Mouse (Mus musculus): Measurements from ENCODE around the gene Frmd4a. TPM values are rescaled to one million over a fixed set of nuclear protein-coding genes. Genes with fewer than 3 reads are reported as not detected.
"Not testable (repeated sequence)": the region's sequence is repeated elsewhere in the genome, so short reads cannot be mapped to it uniquely, and the experiment has no call there.

Gene Frmd4a
- polyA plus RNA-seq, 1 experiment = 106 TPM

DNA sequence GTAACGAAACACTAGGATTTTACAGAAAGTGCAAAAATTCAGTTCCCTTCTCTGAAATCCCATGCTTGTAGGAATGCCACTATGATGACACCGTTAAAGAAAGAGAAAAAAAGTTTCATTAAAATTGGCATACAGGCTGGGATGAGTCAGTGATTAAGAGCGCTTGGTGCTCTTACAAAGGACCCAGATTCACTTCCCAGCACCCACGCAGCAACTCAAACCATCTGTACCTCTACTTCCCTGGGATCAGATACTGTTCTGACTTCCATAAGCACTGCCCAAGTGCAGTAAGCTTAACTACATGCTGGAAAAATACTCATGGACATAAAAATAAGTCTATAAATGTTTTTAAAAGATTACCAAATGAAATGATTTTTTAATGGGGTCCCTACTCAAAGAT lies 599.5 kb downstream of the Frmd4a start:
- no peak for DNase-seq (ENCODE audit: low read depth)
- TF ChIP-seq CTCF (IDR thresholded peaks at IDR 0.05; ENCODE audit: borderline replicate concordance, extremely low read depth, insufficient read depth, insufficient read length) (no peak), POLR2A (IDR thresholded peaks at IDR 0.05; ENCODE audit: borderline replicate concordance, extremely low read depth, insufficient read depth, insufficient read length, poor library complexity, severe bottlenecking) (no peak)

DNA sequence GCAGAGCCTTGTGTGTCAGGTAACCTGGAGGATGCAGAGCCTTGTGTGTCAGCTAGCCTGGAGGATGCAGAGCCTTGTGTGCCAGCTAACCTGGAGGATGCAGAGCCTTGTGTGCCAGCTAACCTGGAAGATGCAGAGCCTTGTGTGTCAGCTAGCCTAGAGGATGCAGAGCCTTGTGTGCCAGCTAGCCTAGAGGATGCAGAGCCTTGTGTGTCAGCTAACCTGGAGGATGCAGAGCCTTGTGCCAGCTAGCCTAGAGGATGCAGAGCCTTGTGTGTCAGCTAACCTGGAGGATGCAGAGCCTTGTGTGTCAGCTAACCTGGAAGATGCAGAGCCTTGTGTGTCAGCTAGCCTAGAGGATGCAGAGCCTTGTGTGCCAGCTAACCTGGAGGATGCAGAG lies 601.6 kb downstream of the Frmd4a start:
- not testable (repeated sequence) for DNase-seq (ENCODE audit: low read depth)

DNA sequence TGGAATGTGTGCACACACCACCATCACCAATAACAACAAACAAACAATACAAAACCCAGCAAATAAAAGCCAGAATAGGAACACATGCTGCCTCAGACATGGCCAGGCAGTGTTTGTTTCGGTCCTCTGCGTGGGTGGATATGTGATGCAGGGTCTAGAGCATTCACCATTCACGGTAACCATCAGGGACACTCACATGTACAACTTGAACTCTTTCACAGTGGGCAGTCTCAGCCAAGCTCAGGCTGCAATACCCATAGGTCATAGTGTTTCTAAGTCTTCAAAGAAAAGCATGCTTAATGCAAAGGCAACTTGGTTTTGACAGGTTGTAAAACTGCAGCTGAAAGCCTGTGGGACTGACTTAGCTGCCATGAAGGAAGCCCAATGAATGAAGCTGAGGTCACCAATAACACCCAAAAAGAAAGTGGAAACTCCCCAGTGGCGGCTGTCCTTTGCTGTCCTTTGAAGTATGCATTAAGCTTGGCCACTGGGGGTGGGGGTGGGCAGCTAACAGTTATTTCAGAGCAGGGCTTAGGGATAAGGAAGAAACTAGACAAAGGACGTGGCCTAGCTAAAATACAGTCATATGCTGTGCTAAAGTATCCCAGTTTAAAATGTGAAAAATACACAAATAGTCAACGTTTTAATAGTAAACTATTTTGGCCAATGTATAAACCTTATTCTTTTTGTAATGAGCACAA lies 602.5 kb downstream of the Frmd4a start:
- no peak for DNase-seq (ENCODE audit: low read depth)

DNA sequence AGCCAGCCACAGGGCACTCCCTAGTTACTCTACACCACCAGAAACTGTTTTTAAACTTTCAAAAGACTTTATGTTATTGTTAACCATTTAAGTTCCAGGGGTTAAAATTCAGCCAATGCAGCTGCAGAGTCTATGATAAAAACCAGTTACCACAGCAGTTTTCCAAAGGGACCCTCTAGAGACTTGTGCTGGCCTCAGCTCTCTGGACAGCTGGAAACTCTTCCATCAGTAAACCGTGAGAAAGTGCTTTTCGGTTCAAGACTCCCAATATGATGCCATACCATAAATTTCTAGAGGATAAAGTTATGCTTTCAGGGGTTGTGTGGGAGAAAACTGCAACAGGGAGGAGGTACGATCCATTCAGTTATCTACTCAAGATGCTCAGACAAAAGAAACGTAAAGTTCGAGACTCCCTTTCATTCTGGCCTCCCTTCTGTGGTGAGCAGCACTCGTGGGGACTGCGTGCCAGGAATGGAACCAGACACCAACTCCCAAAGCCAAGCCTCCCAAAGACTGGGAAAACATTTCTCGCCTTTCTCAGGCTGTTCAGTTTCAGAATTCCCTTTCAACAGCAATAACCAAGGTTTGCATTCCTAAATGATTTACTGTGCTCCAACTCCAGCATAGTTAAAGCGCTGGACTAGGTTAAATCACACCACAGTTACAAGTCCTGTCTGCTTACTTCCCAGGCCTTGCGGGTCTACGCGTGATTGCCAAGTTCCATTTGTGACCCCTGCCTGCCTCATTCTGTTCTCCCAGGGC lies 603.3 kb downstream of the Frmd4a start:
- TF ChIP-seq CTCF (IDR thresholded peaks at IDR 0.05; ENCODE audit: borderline replicate concordance, extremely low read depth, insufficient read depth, insufficient read length) = no peak
- no peak for TF ChIP-seq POLR2A (IDR thresholded peaks at IDR 0.05; ENCODE audit: borderline replicate concordance, extremely low read depth, insufficient read depth, insufficient read length, poor library complexity, severe bottlenecking)
- DNase-seq (ENCODE audit: low read depth) = no peak

More for the DNA sequence above, 602.5 kb downstream of the Frmd4a start:
- TF ChIP-seq CTCF (IDR thresholded peaks at IDR 0.05; ENCODE audit: borderline replicate concordance, extremely low read depth, insufficient read depth, insufficient read length) (no peak), POLR2A (IDR thresholded peaks at IDR 0.05; ENCODE audit: borderline replicate concordance, extremely low read depth, insufficient read depth, insufficient read length, poor library complexity, severe bottlenecking) (no peak)

DNA sequence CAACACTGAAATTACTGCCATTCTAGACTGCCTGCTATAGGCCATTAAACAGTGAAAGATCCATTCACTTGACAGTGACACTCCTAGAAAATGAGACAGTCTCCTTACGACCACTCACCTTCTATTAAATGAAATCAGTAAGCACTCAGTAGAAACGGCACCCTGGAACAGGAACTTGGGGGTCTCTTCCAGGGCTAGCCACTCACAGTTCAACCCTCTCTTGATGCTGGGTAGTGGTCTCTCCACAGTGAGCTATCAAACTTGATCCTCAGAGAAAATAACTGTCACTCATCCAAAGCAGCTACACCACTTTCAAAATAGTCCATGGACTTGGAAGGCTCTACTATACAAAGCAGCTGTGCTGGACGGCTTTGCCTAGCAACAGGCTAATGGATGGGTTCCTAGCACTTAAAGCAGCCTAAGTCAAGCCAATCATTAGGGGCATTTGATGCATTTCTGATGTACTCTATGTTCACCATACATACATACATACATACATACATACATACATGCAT lies 604.0 kb downstream of the Frmd4a start:
- no peak for TF ChIP-seq CTCF (IDR thresholded peaks at IDR 0.05; ENCODE audit: borderline replicate concordance, extremely low read depth, insufficient read depth, insufficient read length)
- no peak for TF ChIP-seq POLR2A (IDR thresholded peaks at IDR 0.05; ENCODE audit: borderline replicate concordance, extremely low read depth, insufficient read depth, insufficient read length, poor library complexity, severe bottlenecking)
- no peak for DNase-seq (ENCODE audit: low read depth)

DNA sequence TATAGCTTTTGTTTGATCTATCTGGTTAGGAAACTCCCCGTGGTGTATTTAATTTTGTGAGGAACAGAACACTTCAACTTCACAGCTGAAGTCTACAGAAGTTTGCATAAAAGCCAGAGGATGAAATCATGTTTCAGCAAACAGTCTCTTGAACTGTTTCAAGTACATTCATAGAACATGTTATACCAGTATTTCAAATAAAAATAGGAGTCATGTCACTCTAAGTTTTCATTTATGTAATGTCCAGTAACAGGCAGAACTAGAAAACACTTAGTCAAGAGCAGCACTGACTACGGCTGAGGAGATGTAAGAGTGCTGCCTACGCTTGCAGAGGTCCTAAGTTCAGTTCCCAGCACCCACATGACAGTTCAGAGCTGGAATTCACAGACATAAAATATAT lies 609.4 kb downstream of the Frmd4a start:
- TF ChIP-seq CTCF (IDR thresholded peaks at IDR 0.05; ENCODE audit: borderline replicate concordance, extremely low read depth, insufficient read depth, insufficient read length) (no peak), POLR2A (IDR thresholded peaks at IDR 0.05; ENCODE audit: borderline replicate concordance, extremely low read depth, insufficient read depth, insufficient read length, poor library complexity, severe bottlenecking) (no peak)
- no peak for DNase-seq (ENCODE audit: low read depth)

DNA sequence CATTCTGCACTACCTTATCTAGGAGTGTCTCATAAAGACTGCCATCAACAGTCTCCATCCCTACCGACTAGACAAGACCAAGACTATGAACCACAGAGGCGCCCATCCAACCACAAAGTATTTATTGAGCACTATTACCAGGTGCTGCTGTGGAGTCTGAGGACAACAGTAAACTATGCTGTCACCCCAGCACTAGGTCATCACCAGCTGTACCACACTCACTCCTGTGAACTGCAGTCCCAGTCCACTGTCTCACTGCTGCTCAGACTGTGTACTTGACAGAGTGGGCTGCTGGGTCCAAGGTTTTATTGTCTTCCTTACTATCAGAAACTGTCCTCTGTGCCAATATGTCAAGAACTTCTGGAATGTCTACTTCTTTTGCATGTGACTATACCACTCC lies 611.4 kb downstream of the Frmd4a start:
- no peak for DNase-seq (ENCODE audit: low read depth)
- TF ChIP-seq POLR2A (IDR thresholded peaks at IDR 0.05; ENCODE audit: borderline replicate concordance, extremely low read depth, insufficient read depth, insufficient read length, poor library complexity, severe bottlenecking) (no peak), CTCF (IDR thresholded peaks at IDR 0.05; ENCODE audit: borderline replicate concordance, extremely low read depth, insufficient read depth, insufficient read length) (no peak)

DNA sequence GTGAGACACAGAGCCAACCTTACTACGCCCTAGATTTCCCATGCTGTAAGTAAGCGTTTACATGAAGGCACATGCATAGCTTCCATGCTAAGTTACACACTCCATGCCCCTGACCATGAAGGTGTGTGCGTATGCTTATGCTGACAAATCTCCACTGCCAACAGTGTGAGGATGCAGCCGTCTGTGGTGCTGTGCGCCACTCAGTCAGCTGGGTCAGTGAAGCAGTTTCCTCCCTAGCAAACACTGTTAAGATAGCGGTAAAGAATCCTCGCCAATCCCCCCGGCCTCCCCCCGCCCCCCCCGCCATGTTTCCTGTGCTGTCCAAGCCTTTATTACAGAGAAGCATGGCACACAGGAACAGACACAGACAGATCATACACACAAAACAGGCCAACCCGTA lies 612.0 kb downstream of the Frmd4a start:
- TF ChIP-seq CTCF (IDR thresholded peaks at IDR 0.05; ENCODE audit: borderline replicate concordance, extremely low read depth, insufficient read depth, insufficient read length) (no peak), POLR2A (IDR thresholded peaks at IDR 0.05; ENCODE audit: borderline replicate concordance, extremely low read depth, insufficient read depth, insufficient read length, poor library complexity, severe bottlenecking) (no peak)
- DNase-seq (ENCODE audit: low read depth) = no peak

DNA sequence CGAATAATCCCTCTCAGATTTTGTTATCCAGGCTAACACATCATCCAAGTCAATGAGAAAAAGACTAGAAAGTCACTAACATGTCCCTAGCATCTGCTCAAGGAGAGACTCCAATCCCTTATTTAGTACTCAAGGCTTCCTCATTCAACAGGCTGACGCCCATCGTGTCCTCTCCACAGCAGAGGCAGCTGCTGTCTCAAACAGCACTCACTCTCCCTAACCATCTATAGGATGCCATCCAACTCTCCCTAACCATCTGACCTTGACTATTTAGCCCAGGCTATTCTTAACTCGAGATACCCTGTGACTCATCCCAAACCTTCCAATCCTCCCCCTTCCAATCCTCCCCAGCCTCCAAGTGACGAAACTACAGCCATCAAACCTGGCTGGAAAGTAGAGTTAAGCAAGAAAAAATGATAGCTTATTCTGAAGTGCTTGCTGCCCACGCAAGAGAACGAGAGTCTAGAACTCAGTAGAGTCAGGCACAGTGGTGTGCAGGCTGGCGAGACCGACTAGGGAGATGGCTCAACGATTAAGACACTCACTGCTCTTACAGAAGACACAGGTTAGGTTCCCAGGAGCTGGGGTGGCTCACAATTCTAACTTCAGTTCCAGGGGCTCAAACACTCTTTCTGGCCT lies 612.8 kb downstream of the Frmd4a start:
- no peak for DNase-seq (ENCODE audit: low read depth)
- TF ChIP-seq CTCF (IDR thresholded peaks at IDR 0.05; ENCODE audit: borderline replicate concordance, extremely low read depth, insufficient read depth, insufficient read length) = no peak
- TF ChIP-seq POLR2A (IDR thresholded peaks at IDR 0.05; ENCODE audit: borderline replicate concordance, extremely low read depth, insufficient read depth, insufficient read length, poor library complexity, severe bottlenecking) = no peak

DNA sequence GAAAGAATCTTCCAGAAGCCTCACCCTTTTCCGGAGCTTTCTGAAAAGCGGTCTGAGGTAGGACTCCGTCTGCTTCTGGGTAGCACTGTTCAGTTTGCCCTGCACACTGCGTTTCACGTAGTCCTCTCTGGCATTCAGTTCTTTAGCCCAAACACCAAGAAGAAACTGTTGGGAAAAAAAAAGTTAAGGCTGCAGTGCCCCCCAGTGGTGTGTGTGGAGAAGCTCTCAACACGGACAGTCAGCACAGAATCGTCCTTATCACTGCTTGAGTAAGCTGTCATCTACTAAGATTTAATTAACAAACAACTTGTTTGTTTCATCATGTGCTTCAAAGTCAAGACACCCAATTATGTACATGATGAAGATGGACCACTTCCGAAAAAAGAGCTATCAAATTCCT lies 618.3 kb downstream of the Frmd4a start:
- DNase-seq (ENCODE audit: low read depth) = peak; percentile 44

DNA sequence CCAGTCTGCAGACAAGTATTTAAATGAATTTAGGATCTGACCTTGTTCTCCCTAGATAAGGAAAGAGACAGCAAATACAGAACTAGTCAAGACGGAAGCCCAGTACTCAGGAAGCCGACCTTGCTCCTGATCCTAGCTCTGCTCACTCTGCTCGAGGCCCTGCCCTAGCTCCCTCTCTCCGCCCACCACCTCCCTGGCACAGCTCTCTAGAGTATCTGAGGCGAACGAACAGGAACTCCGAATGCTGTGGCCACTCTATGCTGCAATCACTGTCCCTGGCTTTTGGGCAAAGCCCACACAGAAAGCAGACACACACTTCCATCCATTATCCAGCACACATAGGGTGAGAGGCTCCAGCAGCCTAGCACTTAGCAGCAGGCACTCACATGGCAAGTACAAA lies 619.1 kb downstream of the Frmd4a start:
- TF ChIP-seq POLR2A (IDR thresholded peaks at IDR 0.05; ENCODE audit: borderline replicate concordance, extremely low read depth, insufficient read depth, insufficient read length, poor library complexity, severe bottlenecking) (no peak), CTCF (IDR thresholded peaks at IDR 0.05; ENCODE audit: borderline replicate concordance, extremely low read depth, insufficient read depth, insufficient read length) (no peak)
- DNase-seq (ENCODE audit: low read depth) = no peak

More for the DNA sequence above, 618.3 kb downstream of the Frmd4a start:
- TF ChIP-seq POLR2A (IDR thresholded peaks at IDR 0.05; ENCODE audit: borderline replicate concordance, extremely low read depth, insufficient read depth, insufficient read length, poor library complexity, severe bottlenecking) (no peak), CTCF (IDR thresholded peaks at IDR 0.05; ENCODE audit: borderline replicate concordance, extremely low read depth, insufficient read depth, insufficient read length) (peak; percentile 47; the same call in 1 of the 2 replicates)
